Mouse (Mus musculus): Measurements from ENCODE around the gene Pcx.

Gene Pcx

DNA sequence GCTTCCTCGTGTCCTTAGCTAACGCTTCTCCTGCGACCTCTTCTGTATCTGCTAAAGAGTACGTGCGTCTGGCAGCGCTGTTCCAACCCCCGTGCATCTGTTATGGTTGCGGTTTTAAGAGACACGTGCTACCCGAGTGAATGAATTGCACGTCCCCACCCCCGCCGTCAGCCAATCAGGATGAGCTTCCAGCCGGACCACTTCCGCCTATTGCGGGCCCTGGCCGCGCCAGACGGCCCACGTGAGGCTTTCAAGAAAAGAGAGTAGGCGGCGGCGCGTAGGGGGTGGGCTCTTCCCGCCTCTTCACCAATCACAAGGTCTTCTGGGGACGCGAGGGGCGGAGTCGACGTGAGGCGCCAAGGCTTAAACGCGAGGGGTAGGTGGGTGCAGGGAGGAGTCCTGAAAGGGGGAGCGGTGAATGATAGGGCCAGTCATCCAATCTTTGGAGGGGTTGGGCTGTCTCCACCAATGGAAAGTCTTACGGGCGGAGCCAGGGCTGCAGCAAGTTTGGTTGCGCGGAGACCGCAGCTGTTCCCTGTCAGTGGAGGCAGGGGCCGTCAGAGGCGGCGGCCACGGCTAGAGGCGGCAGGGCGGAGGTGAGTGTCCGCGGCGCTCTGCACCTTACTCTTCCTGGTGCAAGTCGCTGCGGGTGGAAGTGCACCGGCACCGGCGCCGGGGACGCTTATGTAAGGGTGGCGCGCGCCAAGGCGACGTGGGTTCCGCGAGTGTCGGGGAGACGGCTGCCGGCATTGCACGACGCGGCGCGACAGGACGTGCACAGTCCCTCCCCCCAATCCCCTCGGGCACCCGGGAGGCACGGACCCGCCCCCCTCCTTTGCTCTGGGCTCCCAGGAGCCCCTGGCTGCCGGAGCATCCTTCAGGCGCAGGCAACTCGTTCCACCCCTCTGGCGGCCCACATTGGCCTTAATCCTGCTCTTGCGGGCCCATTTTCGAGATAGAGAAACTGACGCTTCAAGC is at the start of gene Pcx:
Gene Pcx (plus strand): TSS at position 487 of the 978 bp plus-strand sequence.
- DNase-seq (ENCODE audit: low spot score in 2 of 2): peak; percentile 99 to 100

DNA sequence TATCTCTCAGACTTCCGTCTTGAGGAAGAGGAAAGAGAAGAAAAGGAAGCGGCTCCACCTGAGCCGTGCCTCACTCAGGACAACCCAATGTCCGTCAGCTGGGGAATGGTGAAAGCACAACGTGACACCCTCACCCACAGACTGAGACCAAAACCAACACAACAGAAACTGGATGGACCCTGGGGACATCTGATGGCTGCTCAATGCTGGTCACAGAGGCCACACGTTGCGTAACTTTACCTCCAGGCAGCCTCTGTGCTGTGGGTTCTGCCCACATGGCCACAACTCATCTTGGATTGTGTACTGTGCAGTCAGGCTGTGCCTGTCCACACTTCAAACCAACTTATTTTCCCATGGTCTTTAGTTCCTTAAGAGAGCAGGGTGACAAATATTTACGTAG is 48.3 kb upstream of the Pcx start:
- DNase-seq (ENCODE audit: low spot score in 2 of 2): no peak

DNA sequence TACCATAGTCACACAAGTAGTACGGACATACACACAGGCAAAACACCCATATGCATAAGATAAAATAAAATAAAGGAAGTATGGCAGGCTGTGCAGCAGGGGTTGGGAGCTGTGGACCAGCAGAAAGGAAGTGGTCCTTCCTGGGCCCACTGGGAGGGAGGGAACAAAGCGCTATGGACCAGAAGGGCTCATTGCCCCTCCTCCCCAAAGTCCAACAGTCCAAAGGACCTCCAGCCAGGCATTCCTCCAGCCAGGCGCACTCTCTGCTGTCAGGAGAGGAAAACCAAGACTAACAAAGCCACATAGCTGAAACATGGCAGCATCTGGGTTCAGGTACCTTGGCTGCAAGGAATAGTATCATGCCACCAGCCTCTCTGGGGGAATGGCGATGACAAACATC is 45.6 kb upstream of the Pcx start:
- DNase-seq (ENCODE audit: low spot score in 2 of 2): no peak

DNA sequence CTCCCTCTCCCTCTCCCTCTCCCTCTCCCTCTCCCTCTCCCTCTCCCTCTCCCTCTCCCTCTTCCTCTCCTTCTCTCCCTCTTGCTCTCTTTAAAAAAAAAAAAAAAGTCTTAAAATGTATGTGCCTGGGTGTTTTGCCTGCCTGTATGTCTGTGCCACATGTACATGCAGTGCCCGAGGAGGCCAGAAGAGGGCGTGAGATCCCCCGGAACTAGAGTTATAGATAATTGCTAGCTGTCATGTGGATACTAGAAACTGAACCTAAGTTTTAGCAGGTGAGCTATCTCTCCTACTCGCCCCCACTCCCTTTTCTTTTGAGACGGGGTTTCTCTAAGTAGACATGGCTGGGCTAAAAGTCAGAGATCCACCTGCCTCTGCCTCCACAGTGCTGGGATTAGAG is 41.9 kb upstream of the Pcx start:
- no peak for DNase-seq (ENCODE audit: low spot score in 2 of 2)

DNA sequence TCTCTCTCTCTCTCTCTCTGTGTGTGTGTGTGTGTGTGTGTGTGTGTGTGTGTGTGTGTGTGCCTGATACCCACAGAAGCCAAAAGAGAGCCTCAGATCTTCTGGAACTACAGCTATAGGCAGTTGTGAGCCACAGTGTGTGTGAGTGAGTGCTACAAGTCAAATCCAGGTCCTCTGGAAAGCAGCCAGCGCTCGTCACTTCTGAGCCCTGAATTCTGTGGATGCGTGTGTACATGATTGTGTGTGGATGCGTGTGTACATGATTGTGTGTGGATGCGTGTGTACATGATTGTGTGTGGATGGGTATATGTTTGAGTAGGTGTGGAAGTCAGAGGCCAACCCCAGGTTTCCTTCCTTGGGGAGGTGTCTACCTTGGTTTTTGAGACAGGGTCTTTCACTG is 36.7 kb upstream of the Pcx start:
- DNase-seq (ENCODE audit: low spot score in 2 of 2): no peak

DNA sequence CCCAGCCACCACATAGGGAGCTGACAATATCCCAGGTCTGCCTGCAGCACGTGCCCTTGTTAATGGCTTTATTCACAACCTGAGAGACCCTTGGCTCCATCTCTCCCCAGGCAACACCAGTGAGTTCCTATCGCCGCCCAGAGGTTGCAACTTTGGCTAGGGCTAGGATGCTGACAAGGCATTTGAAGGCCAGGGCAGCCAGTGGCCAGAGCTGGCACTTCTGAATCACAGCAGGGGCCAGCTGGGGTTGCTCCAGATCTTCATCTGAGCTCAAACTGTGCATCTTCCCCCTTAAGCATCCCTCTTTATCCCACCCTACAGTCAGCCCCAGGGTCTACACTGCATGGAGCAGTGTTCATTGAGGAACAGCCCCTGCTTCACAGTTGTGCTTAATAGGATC is 35.5 kb upstream of the Pcx start:
- no peak for DNase-seq (ENCODE audit: low spot score in 2 of 2)

DNA sequence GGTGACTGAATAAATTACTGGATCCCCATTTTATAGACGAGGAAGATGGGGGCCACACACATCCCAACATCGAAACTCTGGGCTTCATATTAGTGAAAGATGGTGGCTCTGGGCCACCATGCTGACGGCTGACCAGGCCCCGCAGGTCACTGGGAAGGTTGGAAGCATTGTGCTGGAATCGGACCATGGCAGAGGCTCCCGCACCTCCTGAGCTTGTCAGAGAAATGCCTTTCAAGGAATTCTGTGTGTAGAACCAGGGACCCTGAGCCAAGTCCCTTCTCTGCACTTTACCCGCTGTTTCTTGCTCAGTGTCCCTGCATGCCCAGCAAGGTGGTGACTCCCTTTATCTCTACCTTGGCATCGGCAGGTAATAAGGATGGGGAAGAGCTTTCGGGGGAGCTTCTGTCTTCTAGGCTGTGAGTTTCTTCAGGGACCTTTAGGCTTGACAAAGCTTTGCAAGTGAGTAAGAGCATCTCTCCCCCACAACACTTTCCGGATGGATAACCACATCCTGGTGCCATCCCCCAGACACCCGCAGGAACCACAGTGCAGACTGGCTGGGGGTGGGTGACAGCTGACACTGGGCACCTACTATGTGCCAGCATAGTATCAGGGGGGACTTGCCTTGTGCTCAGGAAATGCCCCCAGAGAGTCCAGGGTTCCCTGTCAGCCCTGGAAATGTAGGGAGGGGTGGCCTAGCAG is 34.9 kb upstream of the Pcx start:
- peak in 1 of 2 experiments; percentile 9 for DNase-seq (ENCODE audit: low spot score in 2 of 2)

DNA sequence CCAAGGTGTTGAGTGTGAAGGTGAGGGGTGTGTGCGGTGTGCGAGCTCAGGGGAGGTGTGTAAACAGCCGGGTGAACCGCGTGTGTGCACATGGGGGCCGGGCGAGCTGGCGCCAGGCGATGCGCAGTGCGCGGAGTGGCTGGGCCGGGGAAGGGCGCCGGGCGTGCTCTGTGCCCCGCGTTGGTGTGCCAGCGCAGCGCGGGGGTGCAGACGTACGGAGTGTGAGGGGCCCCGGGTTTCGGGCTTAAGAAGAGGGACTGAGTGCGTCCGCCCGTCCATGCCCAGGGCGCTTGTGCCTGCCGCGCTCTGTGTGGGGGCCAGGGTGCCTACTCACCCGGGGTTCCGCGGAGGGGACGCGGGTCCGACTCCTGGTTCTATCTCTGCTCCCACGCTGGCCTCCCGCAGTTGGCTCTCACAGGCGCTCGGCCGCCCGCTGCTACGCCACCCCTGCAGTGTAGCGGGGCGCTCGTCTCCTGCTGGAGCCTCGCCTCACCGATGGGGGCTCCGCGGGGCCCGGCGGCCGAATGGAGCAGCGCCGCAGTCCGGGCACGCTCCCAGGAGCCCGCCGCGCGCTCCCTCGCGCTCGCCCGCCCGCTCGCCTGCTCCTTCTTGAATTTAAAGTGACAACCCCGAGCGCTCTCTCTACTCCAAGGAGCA is 33.5 kb upstream of the Pcx start:
- DNase-seq (ENCODE audit: low spot score in 2 of 2): no peak

DNA sequence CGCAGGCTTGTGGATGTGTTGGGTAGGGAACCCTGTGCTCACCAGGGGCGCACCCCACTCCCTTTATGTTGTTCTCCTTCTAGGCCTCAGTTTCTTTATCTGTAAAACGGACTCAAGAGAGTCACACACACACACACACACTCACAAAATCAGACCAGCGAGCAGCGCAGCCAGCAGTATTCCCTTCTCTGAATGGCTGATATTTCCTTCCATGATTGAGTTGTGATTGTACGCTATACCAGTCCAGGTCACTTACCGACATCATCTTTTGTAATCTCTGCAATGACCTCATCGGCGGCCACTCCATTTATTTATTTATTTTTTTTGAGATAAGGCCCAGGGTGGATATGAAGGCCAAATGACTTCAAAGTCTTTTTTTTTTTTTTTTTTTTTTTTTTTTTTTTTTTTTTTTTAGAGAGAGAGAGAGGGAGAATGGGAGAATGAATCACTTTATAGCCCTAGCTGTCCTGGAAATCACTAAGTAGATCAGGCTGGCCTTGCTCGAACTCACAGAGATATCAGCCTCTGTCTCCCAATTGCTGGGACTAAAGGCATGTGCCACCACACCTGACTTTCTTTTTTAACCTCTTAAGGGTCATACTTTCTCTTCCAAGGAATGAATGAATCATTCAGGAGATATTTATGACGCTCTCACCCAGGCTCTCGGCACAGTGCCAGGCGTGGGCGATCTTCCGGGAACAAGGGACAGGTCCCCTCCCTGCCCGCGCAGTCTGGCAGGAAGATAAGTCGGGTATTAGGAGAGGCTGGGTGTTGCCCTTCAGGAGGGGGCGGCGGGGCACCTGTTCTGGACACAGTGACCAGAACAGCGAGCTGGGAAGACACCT is 32.7 kb upstream of the Pcx start, which contains the start of gene Syt12:
Gene Syt12 (minus strand): TSS at position 103 of the 845 bp plus-strand sequence.
- no peak for DNase-seq (ENCODE audit: low spot score in 2 of 2)

DNA sequence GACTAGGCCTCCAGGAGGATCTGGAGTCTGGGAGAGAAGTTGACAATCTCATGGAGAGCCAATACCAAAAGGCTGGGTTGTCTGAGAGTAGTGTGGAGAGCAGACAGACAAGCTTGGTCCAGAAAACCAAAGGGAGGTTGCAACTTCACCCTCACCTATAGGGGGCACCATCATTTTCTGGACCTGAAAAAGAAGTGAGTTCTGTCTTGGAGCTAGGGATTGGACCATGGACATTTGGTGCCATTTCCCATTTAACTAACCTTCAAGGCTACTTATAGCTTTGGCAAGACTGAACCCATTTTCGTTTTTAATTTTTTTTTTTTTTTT is 32.1 kb upstream of the Pcx start:
- DNase-seq (ENCODE audit: low spot score in 2 of 2): no peak

DNA sequence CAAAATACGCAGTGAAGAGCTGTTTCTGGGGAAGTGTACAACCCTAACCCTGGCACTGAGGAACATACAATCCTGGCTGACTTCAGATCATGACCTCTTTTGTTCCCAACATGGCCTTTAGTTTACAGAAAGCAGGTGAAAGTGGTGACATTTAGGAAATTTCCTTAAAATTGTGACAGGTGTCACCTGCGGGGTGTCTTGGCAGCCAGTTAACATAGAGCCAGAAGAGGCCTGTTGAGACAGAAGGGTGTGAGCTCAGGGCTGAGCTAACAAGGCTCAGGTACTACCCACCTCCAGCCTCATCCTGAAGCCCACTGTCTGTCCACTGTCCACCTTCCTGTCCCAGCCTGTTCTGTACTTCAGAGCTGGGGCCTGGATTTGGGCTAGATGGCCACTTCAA is 30.2 kb upstream of the Pcx start:
- DNase-seq (ENCODE audit: low spot score in 2 of 2): no peak

DNA sequence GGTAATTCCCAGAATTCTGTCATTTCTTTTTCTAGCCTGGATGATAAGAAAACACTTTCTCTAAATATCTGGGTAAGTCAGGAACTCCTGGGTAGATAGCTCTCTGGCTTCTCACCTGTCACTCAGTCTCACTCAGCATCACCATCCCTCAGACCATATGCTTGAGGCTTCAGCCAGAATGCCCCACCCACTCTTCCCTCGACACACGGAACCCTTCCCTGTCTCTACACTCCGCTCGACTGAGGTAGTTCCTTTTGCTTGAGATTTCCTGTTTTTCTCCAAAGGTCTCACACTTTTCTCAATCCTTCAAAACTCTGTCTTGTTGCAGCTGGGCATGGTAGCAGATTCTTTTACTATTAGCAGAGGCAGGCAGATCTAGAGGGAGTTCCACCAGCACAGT is 28.9 kb upstream of the Pcx start:
- DNase-seq (ENCODE audit: low spot score in 2 of 2): no peak

DNA sequence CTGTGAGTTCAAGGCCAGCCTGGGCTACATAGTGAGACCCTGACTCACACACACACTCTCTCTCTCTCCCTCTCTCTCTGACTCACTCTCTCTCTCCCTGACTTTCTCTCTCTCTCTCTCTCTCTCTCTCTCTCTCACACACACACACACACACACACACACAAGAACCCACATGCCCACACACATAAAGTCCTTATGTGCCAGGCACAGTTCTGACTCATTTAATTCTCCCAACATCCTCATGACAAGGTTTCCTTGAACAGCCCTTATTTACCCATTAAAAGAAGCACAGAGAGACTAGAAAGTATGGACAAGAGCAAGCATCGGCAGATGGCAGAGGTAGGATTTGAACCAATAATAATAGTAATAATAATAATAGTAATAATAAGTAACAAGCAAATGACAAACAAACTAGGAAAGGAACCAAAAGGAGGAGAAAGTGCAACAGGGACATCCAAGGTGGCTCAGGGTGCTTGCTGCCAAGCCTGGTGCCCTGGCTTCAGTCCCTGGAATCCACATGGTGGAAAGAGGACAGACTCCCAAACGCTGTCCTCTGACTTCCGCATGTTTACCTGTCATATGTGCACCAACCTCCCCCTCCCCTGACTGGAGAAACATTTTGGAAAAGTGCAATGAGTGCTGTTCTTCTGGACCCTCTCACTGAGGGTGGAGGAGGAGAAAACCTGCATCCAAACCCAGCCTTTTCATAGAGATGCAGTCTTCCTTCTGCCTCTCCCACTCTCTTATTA is 28.0 kb upstream of the Pcx start:
- DNase-seq (ENCODE audit: low spot score in 2 of 2): no peak

DNA sequence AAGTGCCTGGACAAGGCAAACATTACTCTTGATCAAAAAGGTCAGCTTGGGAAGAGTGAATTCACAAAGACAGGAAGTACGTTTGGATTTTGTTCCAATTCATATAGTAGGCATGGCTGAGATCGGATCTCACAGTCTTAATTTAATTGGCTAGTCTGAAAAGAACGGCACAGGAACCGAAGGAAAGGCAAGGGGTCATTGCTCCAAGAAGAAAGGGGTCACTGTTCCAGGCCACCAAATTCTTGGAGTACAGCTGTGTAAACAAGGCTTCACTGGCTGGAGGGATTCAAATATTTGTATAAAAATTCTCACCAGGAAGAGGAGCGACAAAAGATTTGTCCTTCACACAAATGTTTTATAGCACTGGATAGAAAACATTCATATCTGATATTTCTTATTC is 25.3 kb upstream of the Pcx start:
- DNase-seq (ENCODE audit: low spot score in 2 of 2): no peak

DNA sequence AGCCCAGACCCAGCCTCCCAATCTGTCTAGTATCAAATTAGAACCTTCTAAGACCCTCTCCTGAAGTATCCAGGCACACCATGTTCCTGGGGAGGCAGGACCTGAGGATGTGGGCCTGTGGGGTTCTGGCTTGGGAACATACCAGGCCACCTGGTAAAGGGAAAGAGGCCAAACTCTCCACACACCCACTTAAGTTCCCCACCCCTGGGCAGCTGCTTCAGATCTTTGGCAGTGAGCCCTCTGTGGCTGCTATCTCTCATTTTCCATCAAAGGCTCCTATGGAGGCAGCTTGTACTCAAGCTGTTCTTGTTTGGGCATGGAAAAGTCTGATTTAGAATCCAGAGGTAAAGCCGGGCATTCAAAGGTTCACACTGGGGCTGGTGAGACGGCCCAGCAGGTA is 22.4 kb upstream of the Pcx start:
- DNase-seq (ENCODE audit: low spot score in 2 of 2): no peak

DNA sequence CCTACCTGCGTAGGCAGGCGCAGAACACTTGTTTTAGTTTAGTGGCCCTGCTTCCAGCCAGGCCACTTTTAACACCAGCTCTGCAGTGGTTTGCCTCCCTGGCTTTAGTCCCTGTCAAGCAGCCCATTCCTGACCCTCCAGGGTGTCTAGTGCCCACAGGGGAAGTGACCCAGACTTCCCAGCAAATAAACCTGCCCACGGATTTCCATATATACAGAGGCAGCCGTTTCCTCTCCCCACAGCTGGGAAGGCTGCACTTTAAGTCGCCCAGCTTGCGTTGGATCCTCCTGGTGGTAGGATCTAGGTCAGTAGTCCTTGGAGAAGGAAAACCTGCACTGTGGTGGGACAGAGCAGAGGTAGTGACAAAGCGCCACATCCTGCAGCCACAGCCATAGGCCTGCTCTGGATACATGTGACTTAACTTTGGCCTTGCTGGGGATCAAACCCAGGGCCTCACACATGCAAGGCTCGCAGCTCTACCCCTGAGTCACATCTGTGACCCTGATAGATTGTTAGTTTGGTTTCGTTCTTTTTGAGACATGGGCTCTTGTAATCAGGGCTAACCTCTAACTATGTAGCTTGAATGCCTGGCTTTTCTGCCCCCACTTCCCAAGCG is 19.1 kb upstream of the Pcx start:
- DNase-seq (ENCODE audit: low spot score in 2 of 2): no peak

DNA sequence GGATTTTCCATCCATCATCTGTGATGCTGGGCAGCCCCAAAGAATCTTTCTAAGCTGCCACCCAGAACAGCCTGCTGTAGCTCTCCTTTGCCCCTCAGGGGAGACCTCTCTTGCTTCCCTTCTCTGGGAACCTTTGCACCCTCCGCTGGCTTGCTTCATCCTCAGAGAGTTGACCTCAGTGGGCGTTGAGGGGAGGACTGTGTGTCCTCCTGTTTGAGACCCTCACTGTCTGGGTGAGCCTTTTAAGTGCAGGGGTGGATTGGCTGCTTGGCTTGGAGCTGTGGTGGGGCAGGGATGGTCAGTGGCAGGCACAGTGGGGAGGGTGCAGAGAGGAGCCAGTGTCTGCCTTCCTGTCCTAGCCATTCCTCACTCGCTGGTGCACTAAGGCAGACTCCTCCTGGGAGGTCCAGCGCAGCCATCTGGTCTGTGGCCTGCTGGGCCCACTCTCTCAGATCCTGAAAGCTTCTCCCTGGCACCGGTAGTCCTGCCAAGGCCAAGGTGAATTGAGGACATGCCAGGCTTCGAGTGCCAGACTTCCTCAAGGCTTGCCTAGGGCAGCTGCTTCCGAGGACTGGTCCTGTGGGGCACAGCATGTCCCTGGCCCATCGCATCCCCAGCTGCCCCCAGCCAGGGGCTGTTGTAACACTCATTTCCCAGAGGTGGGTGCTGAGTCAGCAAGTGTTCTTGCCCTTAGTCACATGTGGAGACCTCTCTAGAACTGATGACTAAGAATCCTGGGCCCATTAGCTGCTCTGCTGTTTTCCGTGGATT is 17.6 kb upstream of the Pcx start:
- no peak for DNase-seq (ENCODE audit: low spot score in 2 of 2)

DNA sequence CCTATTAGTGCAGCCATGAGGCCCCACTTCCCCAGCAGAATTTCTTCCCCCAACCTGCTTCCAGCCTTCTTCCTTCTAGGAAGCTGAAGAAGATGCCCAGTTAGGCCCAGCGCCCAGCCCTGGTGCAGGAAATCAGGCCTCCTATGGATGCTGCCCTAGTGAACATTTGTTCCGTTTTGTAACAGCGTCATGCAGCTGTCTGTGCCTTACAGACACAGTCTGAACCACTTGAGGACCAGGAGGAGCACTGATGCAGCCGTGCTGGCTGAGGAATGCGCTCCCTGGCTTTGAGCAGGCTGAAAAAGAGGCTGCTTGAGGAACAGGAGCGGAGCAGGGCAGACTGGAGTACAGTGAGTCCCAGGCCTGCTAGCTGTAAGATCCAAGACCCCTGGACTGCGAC is 15.6 kb upstream of the Pcx start:
- DNase-seq (ENCODE audit: low spot score in 2 of 2): no peak

DNA sequence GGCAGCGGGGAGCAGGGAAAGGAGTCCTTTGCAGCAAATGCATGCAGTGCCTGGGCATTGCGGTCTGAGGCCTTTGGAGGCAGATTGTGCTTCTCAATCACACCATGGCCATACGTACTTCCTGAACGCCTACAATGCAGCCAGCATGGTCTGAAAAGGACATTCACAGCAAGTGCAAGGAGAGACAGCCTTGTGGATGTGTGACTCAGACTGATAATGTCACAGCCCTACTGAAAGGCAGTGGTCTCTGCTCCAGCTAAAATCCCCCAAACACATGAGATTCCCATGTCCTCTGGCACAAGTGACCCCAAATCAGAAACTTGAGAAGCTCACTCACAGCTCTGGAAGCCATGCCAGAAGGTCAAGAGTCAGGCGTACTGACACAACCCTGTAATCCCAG is 14.5 kb upstream of the Pcx start:
- no peak for DNase-seq (ENCODE audit: low spot score in 2 of 2)

Measured in spleen, postnatal 36 days (tissue).